Mouse (Mus musculus): ENCODE measurements around the gene Eid2b. TPM values are rescaled to one million over a fixed set of nuclear protein-coding genes. Genes with fewer than 3 reads are reported as not detected.
A peak's percentile ranks its signal among the peaks of the same experiment; 100 is the strongest.

Eid2b gene
- polyA plus RNA-seq, 1 experiment = 0.60 TPM

- no peaks in the 10 kb centered on the region for H3K27me3 ChIP-seq (ENCODE audit: control insufficient read depth)
- peaks cover 70% of the 10 kb centered on the region for H3K36me3 ChIP-seq (ENCODE audit: control insufficient read depth)
- peak within 1 kb of the TSS; percentile 78 for H3K4me3 ChIP-seq (replicated peaks)
- H3K9me3 ChIP-seq (ENCODE audit: control insufficient read depth, low read length) = no peaks in the 10 kb centered on the region
- H3K4me1 ChIP-seq (ENCODE audit: control insufficient read depth) = peaks cover 30% of the 10 kb centered on the region
- TF ChIP-seq GATA1 (IDR thresholded peaks at IDR 0.05; ENCODE audit: low read length) (no peak), TAL1 (IDR thresholded peaks at IDR 0.05; ENCODE audit: low read length) (no peak)
Observed at GRCm38 (mm10) chr7:28311926-28312543, 34.5 kb downstream of the Eid2b start, which contains the start of gene Timm50. Gene Timm50 (minus strand): TSS chr7:28312072.

- TF ChIP-seq GATA1 (IDR thresholded peaks at IDR 0.05; ENCODE audit: low read length) = no peak
- no peak for TF ChIP-seq TAL1 (IDR thresholded peaks at IDR 0.05; ENCODE audit: low read length)
- H3K4me1 ChIP-seq (ENCODE audit: control insufficient read depth) = peaks cover 5% of the 10 kb centered on the region
- no peak overlapping the region for H3K4me3 ChIP-seq (replicated peaks)
- peaks cover 92% of the 10 kb centered on the region for H3K36me3 ChIP-seq (ENCODE audit: control insufficient read depth)
- H3K27me3 ChIP-seq (ENCODE audit: control insufficient read depth) = no peaks in the 10 kb centered on the region
- no peaks in the 10 kb centered on the region for H3K9me3 ChIP-seq (ENCODE audit: control insufficient read depth, low read length)
Observed at GRCm38 (mm10) chr7:28318036-28318435, 40.5 kb downstream of the Eid2b start.

- TF ChIP-seq TAL1 (IDR thresholded peaks at IDR 0.05; ENCODE audit: low read length) (no peak), GATA1 (IDR thresholded peaks at IDR 0.05; ENCODE audit: low read length) (no peak)
- H3K4me3 ChIP-seq (replicated peaks) = no peak overlapping the region
- peaks cover 4% of the 10 kb centered on the region; the same call in 1 of the 2 replicates for H3K4me1 ChIP-seq (ENCODE audit: control insufficient read depth)
- peaks cover 99% of the 10 kb centered on the region for H3K36me3 ChIP-seq (ENCODE audit: control insufficient read depth)
- no peaks in the 10 kb centered on the region for H3K27me3 ChIP-seq (ENCODE audit: control insufficient read depth)
- no peaks in the 10 kb centered on the region for H3K9me3 ChIP-seq (ENCODE audit: control insufficient read depth, low read length)
Observed at GRCm38 (mm10) chr7:28318714-28319113, 41.2 kb downstream of the Eid2b start.

- Histone ChIP-seq H3K9me3 (ENCODE audit: control insufficient read depth, low read length) (no peaks in the 10 kb centered on the region), H3K4me1 (ENCODE audit: control insufficient read depth) (peaks cover 4% of the 10 kb centered on the region; the same call in 1 of the 2 replicates), H3K27me3 (ENCODE audit: control insufficient read depth) (no peaks in the 10 kb centered on the region), H3K4me3 (replicated peaks) (no peak overlapping the region), H3K36me3 (ENCODE audit: control insufficient read depth) (peaks cover 100% of the 10 kb centered on the region)
- TF ChIP-seq TAL1 (IDR thresholded peaks at IDR 0.05; ENCODE audit: low read length) = no peak
- TF ChIP-seq GATA1 (IDR thresholded peaks at IDR 0.05; ENCODE audit: low read length) = no peak
Observed at GRCm38 (mm10) chr7:28321974-28322720, 44.6 kb downstream of the Eid2b start.

GRCm38 (mm10) chr7:28325293-28325692 is 47.8 kb downstream of the Eid2b start:
- no peaks in the 10 kb centered on the region for H3K9me3 ChIP-seq (ENCODE audit: control insufficient read depth, low read length)
- H3K36me3 ChIP-seq (ENCODE audit: control insufficient read depth) = peaks cover 98% of the 10 kb centered on the region
- TF ChIP-seq GATA1 (IDR thresholded peaks at IDR 0.05; ENCODE audit: low read length) = no peak
- TF ChIP-seq TAL1 (IDR thresholded peaks at IDR 0.05; ENCODE audit: low read length) = no peak
- H3K4me1 ChIP-seq (ENCODE audit: control insufficient read depth) = peaks cover 4% of the 10 kb centered on the region; the same call in 1 of the 2 replicates
- no peak overlapping the region for H3K4me3 ChIP-seq (replicated peaks)
- no peaks in the 10 kb centered on the region for H3K27me3 ChIP-seq (ENCODE audit: control insufficient read depth)

GRCm38 (mm10) chr7:28326457-28326856 is 48.9 kb downstream of the Eid2b start:
- Histone ChIP-seq H3K36me3 (ENCODE audit: control insufficient read depth) (peaks cover 98% of the 10 kb centered on the region), H3K4me3 (replicated peaks) (no peak overlapping the region), H3K27me3 (ENCODE audit: control insufficient read depth) (no peaks in the 10 kb centered on the region), H3K4me1 (ENCODE audit: control insufficient read depth) (peaks cover 4% of the 10 kb centered on the region; the same call in 1 of the 2 replicates), H3K9me3 (ENCODE audit: control insufficient read depth, low read length) (no peaks in the 10 kb centered on the region)
- TF ChIP-seq GATA1 (IDR thresholded peaks at IDR 0.05; ENCODE audit: low read length) (no peak), TAL1 (IDR thresholded peaks at IDR 0.05; ENCODE audit: low read length) (no peak)

- Histone ChIP-seq H3K9me3 (ENCODE audit: control insufficient read depth, low read length) (no peaks in the 10 kb centered on the region), H3K36me3 (ENCODE audit: control insufficient read depth) (peaks cover 92% of the 10 kb centered on the region), H3K4me3 (replicated peaks) (no peak overlapping the region), H3K4me1 (ENCODE audit: control insufficient read depth) (0 out of 2 replicates have a peak, but pooled peaks cover under 1% of the 10 kb centered on the region), H3K27me3 (ENCODE audit: control insufficient read depth) (no peaks in the 10 kb centered on the region)
- TF ChIP-seq TAL1 (IDR thresholded peaks at IDR 0.05; ENCODE audit: low read length) (no peak), GATA1 (IDR thresholded peaks at IDR 0.05; ENCODE audit: low read length) (no peak)
Observed at GRCm38 (mm10) chr7:28328260-28328659, 50.7 kb downstream of the Eid2b start.

Other genes with a start within 250 kb of the Eid2b start
- 11.9 and 12.8 TPM in 2 replicates for gene Psmc4, start 227.6 kb upstream of the Eid2b start, polyA plus RNA-seq (2012)
- not detected in 2 replicates for gene Fcgbp, start 206.5 kb upstream of the Eid2b start, polyA plus RNA-seq (2012)
- 0.01 TPM in 1 of 2 replicates, not detected in the other for gene 9530053A07Rik, start 148.3 kb upstream of the Eid2b start, polyA plus RNA-seq (2012)
- gene Fbl, start 108.0 kb upstream of the Eid2b start, polyA plus RNA-seq (2012) = 18.4 TPM in 2 replicates
- 14.1 and 15.9 TPM in 2 replicates for gene Dyrk1b, start 98.3 kb upstream of the Eid2b start, polyA plus RNA-seq (2012)
- 0.13 TPM in 1 of 2 replicates, not detected in the other for gene Eid2, start 9.9 kb upstream of the Eid2b start, polyA plus RNA-seq (2012)
- gene Selenov, start 13.4 kb downstream of the Eid2b start, polyA plus RNA-seq (2012) = not detected in 2 replicates
- 0.01 TPM in 1 of 2 replicates, not detected in the other for gene Dll3, start 24.5 kb downstream of the Eid2b start, polyA plus RNA-seq (2012)
- gene Timm50, start 34.3 kb downstream of the Eid2b start, polyA plus RNA-seq (2012) = 15.5 and 15.7 TPM in 2 replicates
- 8.3 and 10.6 TPM in 2 replicates for gene Supt5, start 61.0 kb downstream of the Eid2b start, polyA plus RNA-seq (2012)
- 212 and 288 TPM in 2 replicates for gene Rps16, start 72.9 kb downstream of the Eid2b start, polyA plus RNA-seq (2012)
- 0.45 and 0.53 TPM in 2 replicates for gene Plekhg2, start 94.9 kb downstream of the Eid2b start, polyA plus RNA-seq (2012)
- 2.3 and 2.8 TPM in 2 replicates for gene Zfp36, start 102.5 kb downstream of the Eid2b start, polyA plus RNA-seq (2012)
- gene Med29, start 115.0 kb downstream of the Eid2b start, polyA plus RNA-seq (2012) = 2.2 and 2.5 TPM in 2 replicates
- gene Paf1, start 115.2 kb downstream of the Eid2b start, polyA plus RNA-seq (2012) = 5.1 and 6.7 TPM in 2 replicates
- 0.03 and 0.12 TPM in 2 replicates for gene Gmfg, start 159.7 kb downstream of the Eid2b start, polyA plus RNA-seq (2012)
- 0.02 TPM in 2 replicates for gene Lrfn1, start 174.2 kb downstream of the Eid2b start, polyA plus RNA-seq (2012)
- gene Ifnl2, start 232.7 kb downstream of the Eid2b start, polyA plus RNA-seq (2012) = not detected in 2 replicates
- gene Ifnl3, start 245.1 kb downstream of the Eid2b start, polyA plus RNA-seq (2012) = not detected in 2 replicates